Mouse (Mus musculus): ENCODE measurements around the gene Cdhr3. TPM values are rescaled to one million over a fixed set of nuclear protein-coding genes. Genes with fewer than 3 reads are reported as not detected.

The Cdhr3 gene
- polyA plus RNA-seq, 1 experiment from 2014 or later: not detected

GRCm38 (mm10) chr12:33126243-33126642 lies 33.6 kb upstream of the Cdhr3 start:
- Histone ChIP-seq H3K27ac (replicated peaks; ENCODE audit: low read depth, low read length) (no peak overlapping the region), H3K4me1 (ENCODE audit: control insufficient read depth, insufficient read depth, low read length) (no peaks in the 10 kb centered on the region), H3K4me3 (ENCODE audit: low read depth, low read length) (no peak overlapping the region), H3K36me3 (replicated peaks; ENCODE audit: control insufficient read depth, insufficient read depth, low read depth, low read length) (no peaks in the 10 kb centered on the region), H3K27me3 (ENCODE audit: control insufficient read depth, insufficient read depth, low read length) (no peaks in the 10 kb centered on the region), H3K9ac (replicated peaks; ENCODE audit: low read length) (no peak overlapping the region), H3K9me3 (replicated peaks; ENCODE audit: control insufficient read depth, low read length) (no peaks in the 10 kb centered on the region), H3K4me2 (ENCODE audit: low read depth, low read length) (no peak overlapping the region)
- no peak for ATAC-seq (replicated peaks; ENCODE audit: insufficient number of reproducible peaks, low FRiP score, low TSS enrichment, low read depth)
- no peak for DNase-seq (ENCODE audit: low spot score)

DNA sequence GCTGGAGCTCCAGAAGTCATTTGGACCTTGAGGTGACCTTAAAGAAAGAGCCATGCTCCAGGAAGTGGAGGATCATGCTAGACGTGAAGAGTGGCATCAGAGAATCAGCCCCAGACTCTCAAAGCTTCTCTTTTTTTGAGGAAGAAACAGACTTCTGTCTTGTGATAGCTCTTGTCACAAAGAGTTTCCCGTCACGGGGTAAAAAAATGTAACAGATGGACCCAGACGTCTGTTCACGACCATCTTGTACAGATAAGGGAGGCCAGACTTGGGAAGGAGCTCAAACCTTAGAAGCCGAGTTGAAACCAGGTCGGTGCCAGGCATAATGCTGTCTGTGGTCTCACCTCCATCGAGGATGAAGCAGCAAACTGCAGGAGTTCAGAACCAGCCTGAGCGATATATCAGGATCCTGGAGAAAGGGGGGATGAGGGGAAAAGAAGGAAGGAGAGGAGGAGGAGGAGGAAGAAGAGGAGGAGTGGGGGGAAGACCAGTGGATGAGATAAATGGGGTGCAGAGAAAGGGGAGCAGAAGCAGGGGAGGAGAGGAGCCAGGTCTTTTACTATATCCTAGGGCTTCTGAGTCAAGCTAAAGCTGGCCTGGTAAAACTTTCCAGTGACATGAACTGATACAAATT lies 33.0 kb upstream of the Cdhr3 start:
- ATAC-seq (replicated peaks; ENCODE audit: insufficient number of reproducible peaks, low FRiP score, low TSS enrichment, low read depth) (no peak), DNase-seq (ENCODE audit: low spot score) (no peak)
- Histone ChIP-seq H3K27ac (replicated peaks; ENCODE audit: low read depth, low read length) (no peak overlapping the region), H3K27me3 (ENCODE audit: control insufficient read depth, insufficient read depth, low read length) (no peaks in the 10 kb centered on the region), H3K36me3 (replicated peaks; ENCODE audit: control insufficient read depth, insufficient read depth, low read depth, low read length) (no peaks in the 10 kb centered on the region), H3K4me3 (ENCODE audit: low read depth, low read length) (no peak overlapping the region), H3K9ac (replicated peaks; ENCODE audit: low read length) (no peak overlapping the region), H3K4me2 (ENCODE audit: low read depth, low read length) (no peak overlapping the region), H3K4me1 (ENCODE audit: control insufficient read depth, insufficient read depth, low read length) (no peaks in the 10 kb centered on the region), H3K9me3 (replicated peaks; ENCODE audit: control insufficient read depth, low read length) (no peaks in the 10 kb centered on the region)
- WGBS: 80% methylated on average over 9 of the region's 9 CpGs

DNA sequence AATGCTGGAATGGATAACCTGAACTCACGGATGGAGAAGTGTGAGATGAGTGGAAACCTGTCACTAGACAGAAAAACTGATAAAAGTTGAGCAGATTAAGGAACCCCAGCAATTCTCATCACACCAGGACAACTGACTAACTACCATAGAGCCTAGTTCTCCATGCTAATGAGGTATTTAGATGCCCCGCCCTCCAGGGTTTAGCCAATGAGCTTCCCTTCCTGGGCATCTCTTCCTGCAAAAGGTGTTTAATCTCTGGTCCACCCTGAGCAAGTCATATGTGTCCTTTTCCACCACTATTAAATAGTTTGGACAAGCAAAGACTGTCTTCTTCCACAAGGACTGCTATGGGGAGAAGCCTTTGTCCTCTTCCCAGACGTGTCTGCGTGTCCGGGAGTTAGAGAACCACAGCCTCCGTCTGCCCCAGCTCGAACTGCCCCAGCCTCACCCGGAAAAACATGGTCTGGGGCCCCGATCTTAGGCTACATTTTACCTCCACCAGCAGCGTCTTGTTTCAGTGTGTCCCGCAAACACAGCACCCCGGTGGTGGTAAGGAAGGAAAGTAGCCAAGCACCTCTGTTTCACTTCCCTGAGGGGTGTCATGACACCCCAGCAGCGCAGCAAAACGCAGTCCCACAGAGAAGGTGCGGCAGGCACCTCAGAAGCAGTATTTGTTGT lies 26.1 kb upstream of the Cdhr3 start:
- H3K27me3 ChIP-seq (ENCODE audit: control insufficient read depth, insufficient read depth, low read length): no peaks in the 10 kb centered on the region
- no peak overlapping the region for H3K4me3 ChIP-seq (ENCODE audit: low read depth, low read length)
- H3K4me1 ChIP-seq (ENCODE audit: control insufficient read depth, insufficient read depth, low read length): no peaks in the 10 kb centered on the region
- H3K9me3 ChIP-seq (replicated peaks; ENCODE audit: control insufficient read depth, low read length): no peaks in the 10 kb centered on the region
- WGBS: 38% methylated on average over 15 of the region's 15 CpGs
- H3K9ac ChIP-seq (replicated peaks; ENCODE audit: low read length): no peak overlapping the region
- H3K4me2 ChIP-seq (ENCODE audit: low read depth, low read length): no peak overlapping the region
- no peak for DNase-seq (ENCODE audit: low spot score)
- H3K27ac ChIP-seq (replicated peaks; ENCODE audit: low read depth, low read length): no peak overlapping the region
- no peak for ATAC-seq (replicated peaks; ENCODE audit: insufficient number of reproducible peaks, low FRiP score, low TSS enrichment, low read depth)
- no peaks in the 10 kb centered on the region for H3K36me3 ChIP-seq (replicated peaks; ENCODE audit: control insufficient read depth, insufficient read depth, low read depth, low read length)

DNA sequence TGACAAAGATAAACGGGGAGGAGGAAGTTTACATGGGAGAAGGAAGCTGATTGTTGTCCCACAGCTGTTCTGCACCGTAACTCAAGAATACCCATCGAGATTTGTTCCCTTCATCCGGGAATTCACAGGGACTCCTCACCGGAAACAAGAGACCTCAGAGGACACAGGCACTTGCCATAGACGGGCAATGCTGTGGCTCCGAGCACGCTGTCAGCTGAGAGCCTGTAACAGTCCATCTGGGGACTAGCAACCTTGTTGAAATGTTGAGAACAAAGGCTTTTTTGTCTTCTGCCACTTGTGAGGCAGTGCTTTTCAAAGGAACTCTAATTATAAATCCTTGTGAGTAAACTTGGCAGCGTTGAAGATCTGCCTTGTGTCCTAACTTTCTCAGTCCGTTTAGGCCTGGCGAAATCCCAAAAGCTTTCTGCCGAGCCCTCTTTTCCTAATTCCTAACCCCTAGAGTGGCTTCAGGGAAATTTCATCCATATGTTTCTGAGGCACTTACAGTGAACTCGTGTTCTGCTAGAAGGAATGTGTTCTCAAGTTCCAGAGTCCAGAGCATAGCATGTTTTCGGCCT lies 18.3 kb upstream of the Cdhr3 start:
- no peaks in the 10 kb centered on the region for H3K36me3 ChIP-seq (replicated peaks; ENCODE audit: control insufficient read depth, insufficient read depth, low read depth, low read length)
- no peaks in the 10 kb centered on the region for H3K27me3 ChIP-seq (ENCODE audit: control insufficient read depth, insufficient read depth, low read length)
- DNase-seq (ENCODE audit: low spot score) (peak; percentile 75), ATAC-seq (replicated peaks; ENCODE audit: insufficient number of reproducible peaks, low FRiP score, low TSS enrichment, low read depth) (no peak)
- H3K4me3 ChIP-seq (ENCODE audit: low read depth, low read length): no peak overlapping the region
- no peaks in the 10 kb centered on the region for H3K9me3 ChIP-seq (replicated peaks; ENCODE audit: control insufficient read depth, low read length)
- WGBS: 13% methylated on average over 14 of the region's 14 CpGs
- H3K27ac ChIP-seq (replicated peaks; ENCODE audit: low read depth, low read length): 0 out of 2 replicates have a peak overlapping the region, but pooled peaks have one; percentile 7
- no peaks in the 10 kb centered on the region for H3K4me1 ChIP-seq (ENCODE audit: control insufficient read depth, insufficient read depth, low read length)
- H3K9ac ChIP-seq (replicated peaks; ENCODE audit: low read length): no peak overlapping the region
- no peak overlapping the region for H3K4me2 ChIP-seq (ENCODE audit: low read depth, low read length)

GRCm38 (mm10) chr12:33109531-33109930 lies 16.9 kb upstream of the Cdhr3 start:
- H3K36me3 ChIP-seq (replicated peaks; ENCODE audit: control insufficient read depth, insufficient read depth, low read depth, low read length): no peaks in the 10 kb centered on the region
- no peak overlapping the region for H3K27ac ChIP-seq (replicated peaks; ENCODE audit: low read depth, low read length)
- no peak overlapping the region for H3K4me2 ChIP-seq (ENCODE audit: low read depth, low read length)
- H3K4me3 ChIP-seq (ENCODE audit: low read depth, low read length): no peak overlapping the region
- no peaks in the 10 kb centered on the region for H3K4me1 ChIP-seq (ENCODE audit: control insufficient read depth, insufficient read depth, low read length)
- no peaks in the 10 kb centered on the region for H3K27me3 ChIP-seq (ENCODE audit: control insufficient read depth, insufficient read depth, low read length)
- H3K9me3 ChIP-seq (replicated peaks; ENCODE audit: control insufficient read depth, low read length): no peaks in the 10 kb centered on the region
- peak; percentile 41 for DNase-seq (ENCODE audit: low spot score)
- H3K9ac ChIP-seq (replicated peaks; ENCODE audit: low read length): no peak overlapping the region
- peak; percentile 57; the same call in 1 of the 2 replicates for ATAC-seq (replicated peaks; ENCODE audit: insufficient number of reproducible peaks, low FRiP score, low TSS enrichment, low read depth)

- no peak overlapping the region for H3K9ac ChIP-seq (replicated peaks; ENCODE audit: low read length)
- H3K27me3 ChIP-seq (ENCODE audit: control insufficient read depth, insufficient read depth, low read length): no peaks in the 10 kb centered on the region
- no peaks in the 10 kb centered on the region for H3K36me3 ChIP-seq (replicated peaks; ENCODE audit: control insufficient read depth, insufficient read depth, low read depth, low read length)
- DNase-seq (ENCODE audit: low spot score): no peak
- no peak for ATAC-seq (replicated peaks; ENCODE audit: insufficient number of reproducible peaks, low FRiP score, low TSS enrichment, low read depth)
- H3K9me3 ChIP-seq (replicated peaks; ENCODE audit: control insufficient read depth, low read length): no peaks in the 10 kb centered on the region
- no peak overlapping the region for H3K4me2 ChIP-seq (ENCODE audit: low read depth, low read length)
- WGBS: 86% methylated on average over 10 of the region's 10 CpGs
- H3K4me1 ChIP-seq (ENCODE audit: control insufficient read depth, insufficient read depth, low read length): no peaks in the 10 kb centered on the region
- no peak overlapping the region for H3K4me3 ChIP-seq (ENCODE audit: low read depth, low read length)
- no peak overlapping the region for H3K27ac ChIP-seq (replicated peaks; ENCODE audit: low read depth, low read length)
Observed at GRCm38 (mm10) chr12:33106438-33107167, 13.9 kb upstream of the Cdhr3 start.

DNA sequence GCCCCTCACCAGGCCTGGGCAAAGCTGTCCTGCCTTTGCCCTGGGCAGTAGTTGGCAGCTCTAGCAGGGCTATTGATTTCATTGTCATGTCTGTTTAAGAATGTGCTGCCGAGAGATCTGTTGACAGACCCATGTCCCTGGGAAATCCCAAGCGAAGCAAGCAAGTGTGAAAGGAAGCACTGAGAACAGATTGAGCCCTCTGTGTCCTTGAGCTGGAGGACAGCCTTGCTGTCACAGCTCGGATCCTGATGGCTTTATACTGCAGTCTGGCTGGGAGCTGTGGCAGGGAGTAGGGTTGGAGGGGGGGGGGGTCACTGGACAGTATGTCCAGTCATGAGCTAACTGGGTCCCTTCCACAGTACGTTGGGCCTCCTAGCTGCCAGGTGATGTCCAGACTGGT lies 13.0 kb upstream of the Cdhr3 start:
- ATAC-seq (replicated peaks; ENCODE audit: insufficient number of reproducible peaks, low FRiP score, low TSS enrichment, low read depth): no peak
- 73% methylated on average over 4 of the region's 4 CpGs for WGBS
- no peaks in the 10 kb centered on the region for H3K9me3 ChIP-seq (replicated peaks; ENCODE audit: control insufficient read depth, low read length)
- no peaks in the 10 kb centered on the region for H3K36me3 ChIP-seq (replicated peaks; ENCODE audit: control insufficient read depth, insufficient read depth, low read depth, low read length)
- no peaks in the 10 kb centered on the region for H3K27me3 ChIP-seq (ENCODE audit: control insufficient read depth, insufficient read depth, low read length)
- no peak overlapping the region for H3K9ac ChIP-seq (replicated peaks; ENCODE audit: low read length)
- DNase-seq (ENCODE audit: low spot score): no peak
- H3K4me2 ChIP-seq (ENCODE audit: low read depth, low read length): no peak overlapping the region
- no peaks in the 10 kb centered on the region for H3K4me1 ChIP-seq (ENCODE audit: control insufficient read depth, insufficient read depth, low read length)
- H3K27ac ChIP-seq (replicated peaks; ENCODE audit: low read depth, low read length): no peak overlapping the region
- H3K4me3 ChIP-seq (ENCODE audit: low read depth, low read length): no peak overlapping the region
